Mouse (Mus musculus) ES-CJ7 (cell line): ENCODE data around the gene Birc5.

Source experiments
- DNase-seq: peaks from one replicate; pipeline ENCODE4 v3.0.0; 2011; ENCODE audit warnings: low read depth, low spot score

The Birc5 gene

DNA sequence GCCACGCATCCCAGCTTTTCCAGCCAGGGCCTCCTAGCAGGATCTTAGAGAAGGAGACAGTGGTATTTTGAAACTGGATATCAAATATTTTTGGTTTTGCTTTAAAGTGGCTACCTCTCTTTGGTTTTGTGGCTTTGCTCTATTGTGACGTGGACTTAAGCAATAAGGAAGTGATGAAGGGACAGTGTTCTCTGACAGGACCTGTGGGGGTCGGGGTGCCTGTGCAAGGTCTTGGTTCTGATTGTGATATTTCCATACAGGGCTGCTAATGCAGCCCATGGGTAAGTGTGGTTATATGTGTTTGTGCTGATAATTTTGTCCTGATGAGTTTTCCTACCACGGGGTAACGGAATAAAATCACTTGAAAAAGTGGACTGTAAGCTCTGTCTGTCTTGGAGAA, 6.3 kb downstream of the Birc5 start:
- no peak for DNase-seq

DNA sequence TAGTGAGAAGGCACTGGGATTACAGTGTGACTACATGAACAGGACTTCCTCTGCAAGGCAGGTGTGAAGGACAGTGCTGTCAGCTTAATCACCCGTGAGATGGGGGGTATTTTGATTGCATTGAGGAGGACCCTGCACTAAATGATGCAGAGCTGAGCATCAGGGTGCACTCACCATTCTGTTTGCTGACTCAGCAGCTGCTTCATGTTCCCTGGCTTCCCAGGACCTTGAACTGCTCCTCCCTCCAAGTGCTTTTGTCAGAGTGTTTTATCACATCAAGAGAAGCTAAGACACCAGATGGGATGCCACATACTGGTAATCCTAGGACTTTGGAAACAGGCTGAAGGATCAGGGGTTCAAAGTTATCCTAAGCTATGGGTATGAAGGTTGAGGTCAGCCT, 6.9 kb downstream of the Birc5 start:
- DNase-seq = no peak

DNA sequence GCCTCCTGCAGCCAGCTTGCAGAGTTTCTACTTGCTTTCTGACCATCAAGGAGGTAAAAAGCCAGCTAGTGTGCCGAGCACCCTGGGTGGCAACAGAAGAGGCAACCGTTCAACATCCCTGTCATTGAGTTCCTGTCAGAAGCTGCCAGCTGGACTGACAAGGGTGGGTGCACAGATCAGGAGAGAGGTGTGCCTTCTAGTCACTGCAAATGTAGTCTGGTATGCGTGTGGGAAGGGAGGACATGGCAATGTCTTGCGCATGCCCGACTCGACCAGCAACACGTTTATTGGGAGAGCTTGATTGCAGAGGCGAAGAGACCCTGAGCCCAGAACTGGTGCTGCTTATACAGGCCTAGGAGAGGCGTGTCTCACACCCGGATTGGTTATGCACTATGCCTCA, 8.4 kb downstream of the Birc5 start:
- DNase-seq = no peak

DNA sequence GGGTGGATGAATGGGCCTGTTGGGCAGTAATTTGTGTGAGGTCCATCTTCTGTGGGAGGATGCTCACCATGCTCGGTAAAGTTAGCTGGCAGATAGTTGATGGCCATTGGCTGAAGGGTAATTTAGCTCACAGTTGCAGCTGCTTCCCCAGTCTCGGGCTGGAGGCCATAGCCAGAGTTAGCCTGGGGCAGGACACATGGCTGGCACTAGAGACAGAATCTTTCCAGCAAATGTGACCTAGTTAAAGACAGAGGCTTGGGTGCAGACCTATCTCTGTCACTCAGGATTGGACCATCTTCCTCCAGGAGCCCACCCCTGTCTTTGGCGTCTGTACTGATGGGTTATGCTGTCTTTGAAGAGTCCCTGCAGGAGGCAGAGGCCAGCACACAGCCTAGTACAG, 9.3 kb downstream of the Birc5 start:
- no peak for DNase-seq

DNA sequence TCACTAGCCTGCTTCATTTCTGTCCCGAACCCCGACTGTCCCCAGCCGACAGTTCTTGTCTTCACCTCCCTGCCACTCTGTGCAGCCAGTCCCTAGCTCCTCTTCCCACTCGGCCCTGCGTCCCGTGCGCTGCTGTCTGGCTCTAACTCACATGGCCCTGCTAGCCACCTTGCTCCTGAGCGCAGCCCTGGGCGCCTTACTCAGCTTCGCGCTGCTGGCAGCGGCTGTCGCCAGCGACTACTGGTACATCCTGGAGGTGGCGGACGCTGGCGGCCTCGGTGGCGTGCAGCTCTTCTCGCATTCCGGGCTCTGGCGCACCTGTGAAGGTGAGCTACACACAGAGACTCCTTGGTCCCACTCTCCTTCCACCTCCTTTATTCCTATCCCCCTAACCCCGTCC, 11.6 kb downstream of the Birc5 start, which contains the start of gene Tmem235:
Tmem235 (plus strand) TSS at position 152 of the 400 bp plus-strand sequence.
- DNase-seq = no peak

DNA sequence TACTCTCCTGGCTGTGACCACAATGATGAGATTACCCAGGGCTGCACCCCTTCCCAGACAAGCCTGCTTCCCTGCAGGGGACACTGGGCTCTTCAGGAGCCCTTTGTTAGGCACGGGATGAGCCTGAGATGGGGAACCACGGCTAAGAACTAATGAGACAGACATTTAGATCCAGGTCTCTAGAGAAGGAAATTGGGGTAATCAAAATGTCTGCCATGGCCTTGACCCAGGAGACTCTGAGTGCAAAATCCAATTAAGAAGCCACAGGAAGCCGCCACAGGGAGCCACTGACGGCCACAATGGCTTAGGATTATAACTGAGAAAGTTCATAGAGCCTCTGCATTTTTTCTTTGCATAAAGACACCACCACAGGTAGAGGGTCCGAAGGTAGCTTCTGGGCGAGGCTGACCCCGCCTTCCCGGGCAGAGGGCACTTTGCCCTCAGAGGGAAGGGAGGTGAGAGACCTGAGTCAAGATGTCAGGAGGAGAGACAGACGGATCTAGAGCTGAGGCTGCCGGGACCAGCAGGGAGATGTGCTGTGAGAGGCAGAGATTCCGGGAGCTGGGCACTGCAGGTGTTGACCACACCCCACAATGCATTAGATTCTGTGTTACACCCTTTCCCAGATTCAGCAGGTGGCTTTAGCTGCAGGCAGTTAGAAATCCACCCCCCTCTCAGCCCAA, 14.3 kb downstream of the Birc5 start:
- peak; percentile 78 for DNase-seq

DNA sequence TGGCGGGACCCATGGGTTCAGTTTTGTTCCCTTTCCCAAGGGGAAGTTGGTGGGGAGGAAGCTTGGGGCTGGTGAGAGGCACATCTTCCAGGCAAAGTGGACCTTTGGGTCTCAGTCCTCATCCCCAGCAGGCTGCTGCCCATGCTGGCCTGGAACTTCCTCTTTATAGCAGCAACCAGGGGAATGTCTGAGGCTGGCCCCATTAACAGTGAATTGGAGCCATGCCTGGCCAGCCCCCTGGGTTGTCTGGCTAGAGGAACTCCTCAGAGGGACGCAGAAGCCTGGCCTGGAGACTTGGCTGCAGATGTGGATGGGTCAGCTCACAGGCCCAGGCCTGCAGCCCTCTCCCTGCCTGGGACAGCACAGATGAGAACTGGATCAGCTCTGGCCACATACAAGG, 15.8 kb downstream of the Birc5 start:
- DNase-seq = no peak

DNA sequence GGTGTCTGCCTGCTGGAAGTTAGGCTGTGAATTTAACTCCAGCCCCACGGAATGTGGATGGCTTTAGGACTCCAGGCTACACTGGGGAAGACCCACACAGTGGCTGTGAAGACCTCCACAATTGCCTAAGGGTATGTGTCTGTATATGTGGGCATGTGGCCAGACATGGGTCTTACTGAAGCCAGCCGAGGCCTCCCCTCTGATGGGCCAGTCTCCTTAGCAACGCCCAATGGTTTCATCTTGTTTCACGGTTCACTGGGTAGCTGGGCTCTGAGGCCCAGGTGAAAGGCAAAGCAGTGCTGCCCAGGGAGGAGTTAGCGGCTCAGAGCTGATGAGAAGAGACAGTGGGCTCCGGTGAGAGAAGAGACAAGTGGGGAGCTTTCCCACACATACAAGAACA, 16.9 kb downstream of the Birc5 start:
- DNase-seq = no peak

DNA sequence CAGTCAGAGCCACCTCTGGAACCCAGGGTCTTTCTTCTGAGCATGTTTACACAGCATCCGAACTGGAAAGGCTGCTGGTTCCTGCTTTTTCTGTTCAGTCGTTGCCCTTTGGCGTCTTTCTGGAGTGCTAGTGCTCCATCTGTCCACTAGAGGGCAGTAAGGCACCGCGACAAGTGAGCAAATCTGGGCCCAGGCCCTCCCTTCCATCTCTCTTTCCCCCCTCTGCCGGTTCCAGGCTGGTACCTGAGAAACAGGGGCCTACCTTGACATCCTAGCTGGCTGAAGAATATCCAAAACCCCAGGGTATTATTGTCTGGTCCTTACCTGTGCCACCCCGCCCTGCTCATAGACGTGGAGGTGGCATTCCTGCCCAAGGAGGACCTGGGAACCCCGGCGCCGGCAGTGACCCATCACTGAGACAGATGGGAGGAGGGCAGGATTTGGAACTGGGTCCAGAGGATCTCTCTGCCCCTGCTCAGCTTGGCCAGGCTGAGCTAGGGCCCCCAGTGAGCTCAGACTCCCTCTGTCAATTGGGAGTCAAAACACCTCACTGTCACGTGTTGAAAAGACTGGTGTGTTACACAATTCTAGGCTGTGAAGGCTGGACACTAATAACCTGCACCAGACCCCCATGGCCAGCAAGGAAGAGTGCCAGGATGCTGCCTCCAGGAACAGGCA, 21.8 kb downstream of the Birc5 start:
- DNase-seq = peak; percentile 88

DNA sequence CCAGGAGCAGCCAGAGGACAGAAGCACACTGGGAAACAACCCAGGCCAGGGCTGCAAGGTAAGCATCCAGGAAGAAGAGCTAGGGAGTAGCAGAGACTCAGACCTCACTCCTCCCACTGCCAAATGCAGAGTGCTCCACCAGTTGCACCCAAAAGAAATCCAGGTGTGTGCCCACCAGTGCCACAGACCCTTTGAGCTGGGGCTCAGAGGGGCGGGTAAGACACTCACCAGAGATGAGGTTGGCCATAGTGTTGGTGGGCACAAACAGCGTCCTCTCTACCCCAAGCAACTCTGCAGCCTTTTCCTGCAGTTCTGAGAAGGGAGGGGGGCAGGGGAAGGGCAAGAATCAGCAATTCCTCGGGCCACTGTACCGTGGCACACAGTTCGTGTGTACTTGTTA, 22.3 kb downstream of the Birc5 start:
- DNase-seq = no peak

DNA sequence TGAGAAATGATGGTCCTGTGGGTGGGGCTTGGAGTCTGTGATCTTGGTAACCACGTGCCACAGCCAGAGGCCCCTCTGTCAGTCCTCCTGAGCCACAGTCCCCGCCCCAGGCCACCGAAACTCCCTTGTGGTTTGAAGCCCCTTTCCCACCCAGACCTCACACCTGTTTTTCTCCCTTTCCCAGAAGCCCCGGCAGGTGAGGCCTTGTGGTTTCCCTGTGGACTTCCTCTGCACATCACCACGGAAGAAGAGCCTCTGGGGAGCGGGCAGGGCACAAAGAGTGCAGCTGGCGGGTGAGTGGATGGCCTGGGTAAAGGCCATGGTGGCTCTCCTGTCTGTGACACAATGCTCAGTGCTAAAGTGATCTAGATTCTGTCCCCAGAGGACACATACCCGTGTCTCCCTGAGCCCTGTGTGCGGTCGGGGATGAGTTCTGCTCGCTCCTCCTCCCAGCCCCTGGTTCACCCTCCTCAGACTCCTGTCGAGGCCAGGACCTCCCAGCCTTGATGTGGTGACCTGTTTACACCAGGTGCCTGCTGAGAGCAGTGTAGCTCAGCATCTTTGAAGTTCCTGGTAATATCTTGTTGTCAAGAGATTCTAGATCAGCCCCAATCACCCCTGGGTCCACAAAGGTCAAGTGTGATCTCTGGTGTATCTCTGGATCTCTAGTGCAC, 23.0 kb downstream of the Birc5 start:
- DNase-seq = no peak

DNA sequence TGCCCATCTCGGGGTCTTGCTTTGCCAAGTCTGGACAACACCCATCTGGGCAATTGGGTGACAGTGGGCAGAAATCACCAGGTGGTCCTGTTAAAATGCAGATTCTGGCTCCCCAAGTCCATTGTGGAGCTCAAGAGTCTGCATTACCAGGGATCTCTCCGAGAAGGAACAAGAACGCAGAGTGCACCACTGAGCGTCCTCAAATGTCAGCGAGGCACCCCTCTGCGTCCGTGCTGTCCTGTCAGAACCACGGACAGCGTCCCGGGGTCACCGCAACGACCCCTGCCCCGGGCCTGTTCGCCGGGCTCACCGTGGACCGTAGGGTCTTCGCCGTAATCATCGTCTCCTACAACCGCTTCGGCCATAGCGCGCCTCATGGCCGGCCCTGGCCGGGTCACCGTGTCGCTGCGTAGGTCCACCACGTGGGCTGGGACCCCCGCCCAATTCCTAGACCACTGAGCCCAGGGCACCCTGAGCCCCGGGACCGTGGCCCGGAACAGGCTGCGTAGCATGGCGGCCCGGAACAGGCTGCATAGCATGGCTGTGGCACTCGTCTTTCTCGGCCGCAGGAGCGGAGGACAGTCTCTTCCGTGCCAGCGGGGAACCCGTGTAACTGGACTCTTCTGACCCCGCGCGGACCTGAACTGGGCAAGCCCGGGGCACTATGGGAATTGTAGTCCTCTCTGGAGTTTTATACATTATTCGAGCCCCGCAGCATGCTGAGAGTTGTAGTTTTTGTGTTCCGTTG, 24.0 kb downstream of the Birc5 start, which contains the start of gene Tha1:
Tha1 (minus strand) TSS at position 621 of the 748 bp plus-strand sequence.
- DNase-seq = peak; percentile 54

DNA sequence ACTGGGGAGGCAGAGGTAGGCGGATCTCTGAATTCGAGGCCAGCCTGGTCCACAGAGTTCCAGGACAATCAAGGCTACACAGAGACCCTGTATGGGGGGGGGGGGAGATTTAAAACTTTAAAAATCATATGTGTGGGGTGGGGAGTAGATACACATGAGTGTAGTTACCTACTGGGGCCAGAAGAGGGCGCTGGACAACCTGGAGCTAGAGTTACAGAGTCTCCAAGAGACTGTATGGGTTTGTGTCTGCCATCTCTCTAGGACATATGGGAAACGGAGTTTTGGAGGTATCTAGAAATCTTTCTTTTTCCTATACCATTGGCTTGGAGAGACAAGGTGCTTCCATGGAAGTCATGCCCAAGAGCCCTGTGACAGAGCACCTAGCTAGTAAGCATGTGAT, 25.4 kb downstream of the Birc5 start:
- peak; percentile 72 for DNase-seq

DNA sequence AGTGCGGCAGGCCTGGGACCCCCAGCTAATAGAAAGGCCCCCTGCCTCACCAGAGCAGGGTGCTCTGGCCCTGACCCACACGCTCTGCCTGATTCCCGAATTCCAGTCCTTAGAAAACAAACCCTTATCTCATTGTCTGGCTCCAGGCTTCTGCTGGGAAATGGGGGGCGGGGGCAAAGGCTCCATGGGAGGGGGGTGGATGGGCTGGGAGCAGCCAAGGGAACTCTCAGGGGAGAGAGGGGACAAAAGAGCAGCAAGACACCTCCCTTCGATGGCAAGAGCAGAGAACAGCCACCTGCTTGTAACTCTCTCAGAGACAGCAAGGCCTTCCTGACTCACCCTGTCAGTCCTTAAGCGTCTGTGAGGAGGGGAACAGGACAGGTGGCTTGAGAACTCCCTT, 26.6 kb downstream of the Birc5 start:
- peak; percentile 77 for DNase-seq

DNA sequence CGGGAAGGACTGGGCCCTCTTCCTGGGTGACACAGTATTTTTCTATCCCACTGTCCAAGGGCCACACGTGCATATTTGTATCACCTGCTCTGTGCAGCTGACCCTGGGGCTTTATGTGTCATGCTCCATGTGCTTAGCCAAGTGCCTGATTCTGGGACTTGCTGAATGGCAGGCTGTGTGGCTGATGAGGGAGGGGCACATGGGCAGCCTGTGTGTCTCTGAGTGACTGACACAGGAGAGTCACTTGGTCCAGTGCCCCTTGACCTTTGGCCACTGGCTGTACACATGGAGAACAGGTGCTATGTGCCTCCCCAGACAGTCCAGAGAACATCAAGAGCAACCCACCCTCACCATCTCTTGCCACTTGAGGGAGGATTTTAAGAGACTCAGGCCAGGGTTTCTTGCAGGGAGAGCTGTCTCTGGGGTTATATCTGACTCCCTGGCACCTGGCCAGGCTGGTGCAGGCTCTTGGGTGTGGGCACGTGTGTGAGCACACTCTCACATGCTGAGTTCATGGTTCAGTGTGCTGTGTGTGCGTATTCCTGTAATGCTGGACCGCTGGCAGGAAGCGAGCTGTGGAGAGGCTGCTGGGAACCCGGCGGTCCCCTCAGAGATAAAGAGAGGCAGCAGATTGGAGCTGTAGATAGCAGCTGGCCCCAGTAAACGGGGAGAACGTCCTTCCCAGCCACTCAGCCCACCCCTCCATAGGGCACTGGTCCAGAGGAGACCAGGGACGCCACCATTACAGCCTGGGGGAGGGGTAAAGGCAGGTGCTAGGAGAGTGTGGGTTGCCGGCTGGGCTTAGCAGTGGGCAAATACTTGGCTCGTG, 29.1 kb downstream of the Birc5 start:
- DNase-seq = no peak

DNA sequence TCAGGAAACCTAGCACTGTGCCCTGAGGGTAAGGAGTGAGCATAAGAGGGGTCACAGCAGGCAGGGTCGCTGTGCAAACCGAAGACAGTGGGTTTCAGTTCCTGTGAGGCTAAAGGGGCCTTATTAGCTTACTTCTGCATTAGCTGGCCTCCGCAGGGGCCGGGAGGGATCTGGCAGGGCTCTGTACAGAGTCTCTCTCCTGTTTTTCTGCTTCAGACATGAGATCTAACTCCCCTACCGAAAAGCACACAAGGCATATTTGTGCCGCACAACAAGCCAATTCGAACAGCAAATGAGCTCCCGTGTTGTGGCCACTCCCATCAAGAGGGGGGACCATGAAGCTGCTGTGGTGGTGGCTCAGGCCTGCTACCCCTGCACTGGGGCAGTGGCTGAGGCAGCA, 29.8 kb downstream of the Birc5 start:
- DNase-seq = no peak

DNA sequence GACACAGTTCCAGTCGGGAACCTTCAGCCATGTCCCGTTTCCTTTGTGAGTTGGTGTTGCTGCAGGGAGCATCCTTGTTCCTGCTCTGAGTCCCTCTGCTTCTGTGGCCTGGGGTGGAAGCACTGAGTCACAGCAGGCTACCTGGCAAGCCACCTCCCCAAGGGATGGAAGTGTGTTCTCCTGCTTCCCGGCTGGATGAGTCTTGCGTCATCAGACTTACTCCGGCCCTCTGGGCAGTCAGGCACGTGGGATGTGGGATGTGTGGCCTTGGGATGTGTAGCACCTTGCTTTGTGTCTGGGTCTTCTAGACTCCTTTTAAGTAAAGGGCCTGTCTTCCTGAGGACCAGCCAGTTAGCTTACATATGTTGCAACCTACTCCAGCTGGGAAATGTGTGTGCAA, 30.6 kb downstream of the Birc5 start:
- DNase-seq = peak; percentile 68

DNA sequence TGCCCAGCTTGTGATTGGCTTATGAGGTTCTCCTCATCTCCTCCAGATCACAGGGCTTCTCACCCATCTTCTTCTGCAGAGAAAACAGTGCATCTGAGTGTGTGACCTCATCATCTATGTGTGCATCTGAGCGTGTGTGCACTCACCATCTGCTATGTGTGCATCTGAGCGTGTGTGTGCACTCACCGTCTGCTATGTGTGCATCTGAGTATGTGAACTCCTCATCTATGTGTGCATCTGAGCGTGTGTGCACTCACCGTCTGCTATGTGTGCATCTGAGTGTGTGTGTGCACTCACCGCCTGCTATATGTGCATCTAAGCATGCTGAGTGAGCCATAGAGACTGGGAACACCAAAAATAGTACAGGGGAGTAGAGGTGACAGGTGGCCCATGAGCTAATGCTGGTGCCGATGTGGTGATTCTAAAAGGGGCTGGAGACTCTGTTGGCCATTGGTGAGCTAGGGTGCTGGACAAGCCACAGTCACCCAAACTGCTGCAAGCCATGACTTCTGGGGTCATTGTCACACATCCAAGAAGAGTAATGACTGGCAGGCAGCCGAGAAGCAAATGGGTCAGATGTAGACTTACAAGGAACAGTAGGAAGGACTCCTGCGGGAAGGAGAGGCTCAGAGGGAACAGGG, 31.4 kb downstream of the Birc5 start:
- DNase-seq = no peak

DNA sequence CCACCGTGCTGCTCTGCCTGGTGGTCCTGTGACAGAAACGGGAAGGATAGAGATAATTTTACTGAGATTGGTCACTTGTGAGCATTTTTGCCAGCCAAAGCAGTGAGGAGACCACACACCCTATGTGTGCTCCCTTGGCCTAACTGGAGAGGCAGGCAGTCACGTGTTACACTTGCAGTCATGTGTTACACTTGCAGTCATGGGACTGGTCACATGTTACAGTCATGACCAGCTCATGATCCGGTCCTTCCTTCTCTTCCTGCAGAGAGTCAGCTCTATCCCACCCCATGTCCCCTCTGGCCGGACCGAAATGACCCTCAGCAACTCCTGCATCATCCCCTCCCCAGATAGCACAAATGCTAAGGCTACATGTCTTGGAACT, 31.9 kb downstream of the Birc5 start:
- DNase-seq = no peak

DNA sequence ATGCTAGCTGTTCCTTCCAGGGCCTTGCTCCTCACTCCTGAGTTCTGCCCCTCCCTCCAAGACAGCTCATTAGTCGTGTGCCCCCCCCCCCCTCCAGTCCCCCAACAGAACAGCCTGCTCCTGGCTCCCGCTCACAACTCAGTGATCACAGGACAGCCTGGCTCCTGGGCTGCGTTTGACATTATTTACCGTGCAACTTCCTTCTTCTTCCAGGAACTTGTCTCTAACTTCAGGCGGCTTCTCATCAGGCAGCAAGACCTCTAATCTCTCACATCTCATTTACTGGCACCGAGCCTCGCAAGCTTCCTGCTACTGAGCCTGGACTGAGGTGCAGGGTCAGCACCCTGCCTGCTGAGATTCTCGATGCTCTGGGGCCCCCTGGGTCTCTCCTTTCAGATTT, 32.7 kb downstream of the Birc5 start:
- no peak for DNase-seq

DNA sequence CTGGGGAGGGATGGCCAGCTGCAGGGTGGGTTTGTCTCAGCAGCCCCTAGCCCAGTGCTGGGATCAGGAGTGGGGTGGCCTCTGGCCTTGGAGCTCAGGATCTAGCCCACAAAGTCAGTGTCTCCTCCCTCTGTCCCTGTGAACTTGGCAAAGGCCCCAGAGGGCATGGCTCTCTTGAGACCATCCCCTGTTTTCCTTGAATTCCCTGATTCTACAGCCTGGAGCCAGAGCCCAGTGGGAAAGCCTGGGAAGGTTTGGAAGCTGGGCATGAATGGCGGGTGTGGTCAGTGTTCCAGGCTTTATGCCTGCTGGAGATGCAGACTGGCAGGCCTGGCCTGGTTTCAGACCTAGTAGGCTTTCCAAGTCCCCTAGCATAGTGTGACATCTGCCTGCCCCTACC, 33.2 kb downstream of the Birc5 start:
- no peak for DNase-seq
